Mouse (Mus musculus) midbrain, embryonic 10.5 days (tissue): ENCODE measurements at regions not wholly inside any gene's neighbourhood (a gene's known extent, or its start where the extent isn't known, plus 50 kb on each side); places are given as distances from the start of the nearest gene placed in this dataset.
A peak's percentile ranks its signal among the peaks of the same experiment; 100 is the strongest.

ENCODE experiments used
- DNase-seq: peaks from one replicate; pipeline ENCODE4 v3.0.0-alpha.2; 2017; ENCODE audit warnings: low spot score
- H3K27ac ChIP-seq: fragments of 300-500 bp; sonication (generic); replicated peaks from 2 replicates; pipeline ENCODE4 v1.5.1; 2016; ENCODE audit warnings: mild to moderate bottlenecking
- H3K27me3 ChIP-seq: fragments of 300-500 bp; sonication (generic); 2 replicates; pipeline ENCODE4 v1.6.1; 2016; ENCODE audit warnings: low read depth, mild to moderate bottlenecking; ENCODE audit not compliant: poor library complexity, severe bottlenecking
- H3K36me3 ChIP-seq: fragments of 300-500 bp; sonication (generic); 2 replicates; pipeline ENCODE4 v1.6.1; 2016; ENCODE audit warnings: mild to moderate bottlenecking, moderate library complexity
- H3K4me1 ChIP-seq: fragments of 300-500 bp; sonication (generic); 2 replicates; pipeline ENCODE4 v1.6.1; 2016
- H3K4me3 ChIP-seq: fragments of 300-500 bp; sonication (generic); 2 replicates; pipeline ENCODE4 v1.5.1; 2016; ENCODE audit warnings: mild to moderate bottlenecking, moderate library complexity
- H3K9me3 ChIP-seq: fragments of 300-500 bp; sonication (generic); replicated peaks from 2 replicates; pipeline ENCODE4 v1.6.1; 2016; ENCODE audit warnings: mild to moderate bottlenecking
- WGBS: fragments of 180-500 bp; shearing (Covaris S2); methylation state at CpG from one replicate; pipeline ENCODE4 v1.1.7; 2016; 5-methylcytosine and 5-hydroxymethylcytosine counted together

DNA sequence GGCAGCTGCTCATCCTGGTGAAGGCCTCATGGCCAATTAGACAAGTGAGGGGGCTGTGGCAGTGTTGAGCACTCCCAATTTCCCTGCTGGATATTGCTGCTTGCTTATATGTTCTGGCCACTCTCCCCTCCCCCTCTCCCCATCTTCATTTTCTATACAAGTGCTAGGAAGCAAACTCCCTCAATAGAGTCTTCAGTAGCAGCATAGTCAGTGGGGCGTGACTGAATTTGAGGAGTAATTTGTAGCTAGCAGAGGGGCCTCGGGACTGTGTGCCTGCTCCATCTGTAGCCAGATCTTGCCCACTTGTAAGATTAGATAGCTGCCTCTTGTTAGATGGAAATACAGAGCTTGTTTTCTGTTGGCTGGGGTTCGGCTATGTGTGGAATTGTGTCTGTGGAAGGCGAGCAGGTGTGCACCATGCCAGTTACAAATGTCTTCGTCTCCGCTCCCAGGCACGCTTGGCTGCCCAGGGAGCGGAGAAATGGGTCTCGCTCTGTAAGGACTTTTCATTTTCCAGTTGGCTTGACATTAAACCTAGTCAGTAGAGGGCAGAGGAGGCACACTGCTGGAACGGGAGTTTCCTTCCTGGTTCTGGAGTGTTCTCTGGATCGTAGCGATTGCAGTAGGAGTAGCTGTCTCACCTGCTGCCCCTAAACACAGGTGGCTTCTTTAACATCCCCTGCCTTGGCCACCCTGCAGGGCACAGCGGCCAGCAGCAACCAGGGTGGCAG lies 163.1 kb downstream of the Matn1 start:
- WGBS, result 61% methylated on average over 13 of the region's 13 CpGs
- no peaks in the 10 kb centered on the region for H3K9me3 ChIP-seq

DNA sequence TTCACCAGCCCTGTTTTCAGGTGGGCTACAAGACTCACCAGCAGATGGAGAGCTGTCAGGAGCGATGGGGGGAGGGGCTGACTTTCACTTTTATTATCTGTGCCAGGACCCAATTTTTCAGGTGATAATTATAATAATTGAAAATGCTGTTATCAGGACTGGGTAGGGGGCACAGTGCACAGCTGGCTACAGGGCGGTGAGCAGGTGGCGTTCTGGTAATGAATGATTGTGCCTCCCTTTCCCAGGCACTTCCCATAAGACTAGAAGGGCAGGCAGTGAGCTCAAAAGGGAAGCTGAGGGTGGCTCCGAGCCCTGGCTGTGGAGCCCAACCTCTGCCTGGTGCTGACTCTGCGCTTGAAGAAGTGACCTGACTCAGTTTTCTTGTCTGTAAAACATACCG lies 168.4 kb downstream of the Matn1 start:
- Histone ChIP-seq H3K27me3 (peaks cover 12% of the 10 kb centered on the region), H3K4me3 (no peak overlapping the region), H3K9me3 (no peaks in the 10 kb centered on the region), H3K36me3 (no peaks in the 10 kb centered on the region), H3K4me1 (peaks cover 8% of the 10 kb centered on the region), H3K27ac (no peak overlapping the region)
- 73% methylated on average over 6 of the region's 6 CpGs for WGBS
- no peak for DNase-seq

More for the DNA sequence above, 163.1 kb downstream of the Matn1 start:
- H3K27me3 ChIP-seq, result peaks cover 14% of the 10 kb centered on the region
- H3K27ac ChIP-seq, result no peak overlapping the region
- DNase-seq, result no peak
- no peaks in the 10 kb centered on the region for H3K36me3 ChIP-seq
- H3K4me3 ChIP-seq, result no peak overlapping the region
- peaks cover 21% of the 10 kb centered on the region for H3K4me1 ChIP-seq

DNA sequence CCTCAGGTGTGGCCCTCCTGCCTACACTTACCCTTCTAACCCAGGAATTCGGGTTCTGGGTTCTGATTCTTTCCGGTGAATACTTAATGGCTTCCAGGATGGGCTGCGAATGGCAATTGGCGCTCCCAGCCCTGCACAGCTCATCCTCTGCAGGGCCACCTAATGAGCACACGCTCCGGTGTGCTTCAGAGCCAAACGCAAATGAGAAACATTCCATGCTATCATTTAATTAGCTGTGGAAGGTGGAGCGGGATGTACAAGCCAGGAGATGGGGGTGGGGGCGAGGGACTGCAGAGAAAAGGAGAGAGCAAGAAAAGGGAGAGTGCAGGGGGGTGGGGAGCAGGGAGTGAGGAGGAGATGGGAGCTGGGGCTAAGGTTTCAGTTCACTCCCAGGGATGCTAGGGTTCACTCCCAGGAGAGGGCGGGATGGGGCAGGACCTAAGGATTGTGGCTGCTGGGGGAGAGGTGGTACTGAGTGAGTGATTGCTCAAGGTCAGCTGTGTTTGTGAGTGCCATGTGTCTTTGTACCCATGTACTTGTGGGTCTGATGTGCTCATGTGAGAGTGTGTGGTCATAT lies 169.6 kb downstream of the Matn1 start:
- Histone ChIP-seq H3K27ac (no peak overlapping the region), H3K9me3 (no peaks in the 10 kb centered on the region), H3K36me3 (no peaks in the 10 kb centered on the region), H3K4me1 (peaks cover 15% of the 10 kb centered on the region), H3K4me3 (no peak overlapping the region), H3K27me3 (0 out of 2 replicates have a peak, but pooled peaks cover 3% of the 10 kb centered on the region)
- no peak for DNase-seq
- WGBS, result 49% methylated on average over 10 of the region's 10 CpGs

DNA sequence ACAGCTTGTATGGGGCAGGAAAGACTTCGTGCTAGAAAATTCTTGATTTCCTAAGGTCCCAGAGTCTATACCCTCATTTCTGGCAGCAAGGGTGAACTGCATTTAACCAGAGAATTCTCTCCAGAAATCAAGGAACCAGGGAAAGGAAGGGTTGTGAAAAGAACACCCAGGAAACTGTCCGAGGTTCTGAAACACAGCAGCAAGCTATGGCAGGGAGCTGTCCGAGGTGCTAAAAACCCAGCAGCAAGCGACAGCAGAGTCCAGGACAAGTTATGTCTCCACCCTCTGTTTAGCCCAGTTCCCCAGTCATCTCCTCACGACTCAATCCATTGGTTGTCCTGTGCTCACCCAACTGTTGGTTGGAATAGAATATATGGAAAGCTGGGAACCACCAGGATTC lies 171.1 kb downstream of the Matn1 start:
- Histone ChIP-seq H3K27me3 (no peaks in the 10 kb centered on the region), H3K4me1 (peaks cover 18% of the 10 kb centered on the region), H3K36me3 (no peaks in the 10 kb centered on the region), H3K4me3 (no peak overlapping the region), H3K27ac (no peak overlapping the region), H3K9me3 (no peaks in the 10 kb centered on the region)
- 10% methylated on average over 5 of the region's 5 CpGs for WGBS
- DNase-seq, result peak; percentile 71

DNA sequence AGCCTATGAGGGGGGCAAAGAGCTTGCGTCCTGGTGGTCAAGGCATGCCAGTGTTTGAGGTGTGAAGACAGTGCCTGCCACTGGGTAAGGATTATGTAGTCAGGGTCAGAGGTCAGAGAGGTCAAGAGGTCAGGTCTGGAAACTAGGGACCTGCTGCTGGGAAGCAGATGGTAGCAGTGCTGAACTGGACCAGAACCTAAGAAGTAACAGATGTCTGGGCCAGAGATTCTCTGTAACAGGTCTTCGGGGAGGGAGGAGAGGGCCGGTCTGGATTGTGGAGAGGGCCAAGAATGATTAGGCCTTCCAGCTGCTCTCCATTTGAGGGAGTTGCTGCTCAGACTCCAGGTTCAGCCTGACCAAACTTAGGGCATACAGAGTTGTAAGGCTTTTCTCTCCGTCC lies 174.4 kb downstream of the Matn1 start:
- Histone ChIP-seq H3K9me3 (no peaks in the 10 kb centered on the region), H3K36me3 (no peaks in the 10 kb centered on the region), H3K4me3 (no peak overlapping the region), H3K4me1 (peaks cover 18% of the 10 kb centered on the region), H3K27me3 (no peaks in the 10 kb centered on the region), H3K27ac (no peak overlapping the region)
- 51% methylated on average over 4 of the region's 4 CpGs for WGBS
- DNase-seq, result no peak

DNA sequence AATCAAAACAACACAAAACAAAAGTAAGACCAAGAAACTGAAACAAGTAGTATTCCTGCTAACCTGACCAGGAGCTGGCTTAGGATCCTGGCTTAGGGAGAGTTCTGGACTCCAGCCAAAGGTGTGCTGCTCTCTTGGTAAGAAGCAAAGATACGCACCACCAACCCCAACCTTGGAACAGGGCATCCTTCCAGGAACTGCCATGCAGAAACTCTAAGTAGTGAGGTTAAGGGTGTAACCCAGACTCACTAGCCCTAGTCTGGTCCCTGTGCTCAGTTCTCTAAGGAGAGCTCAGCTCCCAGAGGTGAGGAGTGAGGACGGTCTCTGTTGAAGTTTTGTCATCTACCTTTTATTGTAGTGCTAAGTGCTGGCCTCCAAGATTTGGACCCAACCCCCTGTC lies 175.4 kb downstream of the Matn1 start:
- Histone ChIP-seq H3K4me3 (no peak overlapping the region), H3K4me1 (peaks cover 18% of the 10 kb centered on the region), H3K36me3 (no peaks in the 10 kb centered on the region), H3K27me3 (no peaks in the 10 kb centered on the region), H3K27ac (no peak overlapping the region), H3K9me3 (no peaks in the 10 kb centered on the region)
- WGBS, result 87% methylated on average over 2 of the region's 2 CpGs
- no peak for DNase-seq

DNA sequence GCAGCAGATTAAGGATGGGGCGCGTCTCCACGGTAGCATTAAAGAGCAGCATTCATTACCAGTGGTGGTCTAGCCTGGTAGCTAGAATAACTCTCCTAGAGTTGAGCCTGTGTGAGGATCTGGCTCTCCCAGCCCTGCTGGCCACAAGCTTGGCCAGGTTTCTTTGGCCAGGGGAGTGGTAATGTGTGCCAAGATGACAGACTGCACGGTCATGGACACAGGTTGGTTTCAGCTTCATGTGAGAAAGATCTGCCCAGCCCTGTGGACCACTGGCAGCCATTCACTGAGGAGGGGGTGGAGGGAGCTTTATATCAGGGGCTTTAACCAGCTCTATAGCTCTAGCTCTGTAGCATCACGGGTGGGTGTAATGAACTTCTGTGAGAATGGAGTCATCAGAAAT lies 176.5 kb downstream of the Matn1 start:
- 90% methylated on average over 5 of the region's 5 CpGs for WGBS
- no peak for DNase-seq
- Histone ChIP-seq H3K4me3 (no peak overlapping the region), H3K27ac (no peak overlapping the region), H3K36me3 (no peaks in the 10 kb centered on the region), H3K4me1 (peaks cover 21% of the 10 kb centered on the region), H3K9me3 (no peaks in the 10 kb centered on the region), H3K27me3 (no peaks in the 10 kb centered on the region)

DNA sequence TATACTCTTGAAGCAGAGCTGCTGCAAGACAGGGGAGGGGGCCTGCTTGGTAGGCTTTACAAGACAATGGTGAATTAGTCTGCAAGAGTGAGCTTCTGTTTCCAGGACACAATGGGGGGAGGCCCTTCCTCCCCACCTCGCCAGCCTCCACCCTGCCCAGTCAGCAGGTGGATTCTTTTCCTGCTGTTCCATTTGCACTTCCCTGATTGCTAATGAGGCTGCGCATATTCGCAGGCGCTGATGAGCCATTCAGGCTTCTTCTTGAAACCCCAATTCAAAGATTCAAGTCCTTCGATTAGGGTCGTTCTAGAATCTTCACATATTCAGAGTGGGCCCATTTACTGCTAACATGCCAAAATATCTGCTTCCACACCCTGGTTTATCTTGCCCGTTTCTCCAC lies 181.8 kb downstream of the Matn1 start:
- H3K27me3 ChIP-seq, result no peaks in the 10 kb centered on the region; the same call in 1 of the 2 replicates
- no peaks in the 10 kb centered on the region for H3K9me3 ChIP-seq
- no peak overlapping the region for H3K4me3 ChIP-seq
- no peaks in the 10 kb centered on the region for H3K36me3 ChIP-seq
- H3K4me1 ChIP-seq, result peaks cover 19% of the 10 kb centered on the region
- no peak for DNase-seq
- no peak overlapping the region for H3K27ac ChIP-seq
- WGBS, result 40% methylated on average over 7 of the region's 7 CpGs

DNA sequence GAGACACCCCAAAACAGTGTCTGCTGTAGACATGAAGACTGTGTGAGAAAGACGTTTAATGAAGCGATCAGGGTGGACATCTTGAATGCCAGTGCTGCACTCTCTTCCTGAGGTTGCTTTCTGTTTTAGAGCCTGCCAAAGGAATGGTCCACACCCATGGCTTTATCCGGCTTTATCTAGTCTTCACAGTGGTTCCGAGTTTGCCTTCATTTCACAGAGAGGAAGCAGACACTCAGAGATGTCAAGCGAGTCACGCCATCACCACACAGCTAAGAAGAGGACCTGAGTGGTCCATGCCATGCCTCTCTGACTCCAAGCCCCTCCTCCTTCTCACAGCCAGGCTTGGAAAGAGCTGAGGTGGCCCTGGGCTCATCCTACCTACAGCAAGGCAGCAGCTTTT lies 182.7 kb downstream of the Matn1 start:
- Histone ChIP-seq H3K27me3 (peaks cover 3% of the 10 kb centered on the region; the same call in 1 of the 2 replicates), H3K4me3 (no peak overlapping the region), H3K9me3 (no peaks in the 10 kb centered on the region), H3K27ac (no peak overlapping the region), H3K4me1 (peaks cover 19% of the 10 kb centered on the region), H3K36me3 (no peaks in the 10 kb centered on the region)
- 84% methylated on average over 6 of the region's 6 CpGs for WGBS
- DNase-seq, result no peak

DNA sequence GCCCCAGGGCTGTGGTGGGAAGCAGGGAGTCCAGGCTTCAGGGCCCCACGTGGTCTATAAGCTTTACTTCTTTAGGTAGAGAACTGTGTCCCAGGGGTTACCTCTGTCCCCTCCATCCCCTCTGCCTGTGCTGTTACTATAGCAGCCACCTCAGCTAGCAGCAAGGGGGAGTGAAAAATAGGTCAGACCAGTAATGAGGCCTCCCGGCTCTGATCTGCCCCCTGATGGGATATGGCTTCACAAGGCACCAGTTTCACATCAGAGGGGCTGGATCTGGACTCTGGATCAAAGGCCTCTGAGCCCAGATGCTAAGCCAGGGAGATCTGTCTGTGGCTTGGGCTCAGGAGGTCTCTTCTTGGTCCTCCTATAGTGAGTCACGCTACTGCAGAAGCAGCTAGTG lies 184.5 kb downstream of the Matn1 start:
- no peak for DNase-seq
- no peaks in the 10 kb centered on the region for H3K36me3 ChIP-seq
- no peaks in the 10 kb centered on the region for H3K9me3 ChIP-seq
- peaks cover 23% of the 10 kb centered on the region for H3K4me1 ChIP-seq
- H3K27me3 ChIP-seq, result peaks cover 3% of the 10 kb centered on the region; the same call in 1 of the 2 replicates
- 0 out of 2 replicates have a peak overlapping the region, but pooled peaks have one; percentile 1 for H3K27ac ChIP-seq
- 33% methylated on average over 3 of the region's 3 CpGs for WGBS
- no peak overlapping the region for H3K4me3 ChIP-seq

DNA sequence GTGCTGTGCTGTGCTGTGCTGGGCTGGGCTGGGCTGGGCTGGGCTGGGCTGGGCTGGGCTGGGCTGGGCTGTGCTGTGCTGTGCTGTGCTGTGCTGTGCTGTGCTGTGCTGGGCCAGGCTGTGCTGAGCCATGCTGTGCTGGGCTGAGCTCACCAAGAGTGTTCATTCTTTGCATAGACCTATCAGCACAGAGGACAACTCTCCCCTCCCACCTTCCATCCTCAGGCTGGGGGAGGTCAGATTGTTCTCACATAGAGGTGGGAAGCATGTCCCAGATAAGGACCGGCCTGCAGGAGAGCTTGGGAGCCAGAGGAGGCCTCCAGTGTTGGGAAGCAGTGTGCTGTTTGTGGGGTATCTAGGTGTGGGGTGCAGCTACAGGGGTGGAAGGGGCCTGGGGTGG lies 188.0 kb downstream of the Matn1 start:
- Histone ChIP-seq H3K9me3 (no peaks in the 10 kb centered on the region), H3K36me3 (no peaks in the 10 kb centered on the region), H3K27ac (0 out of 2 replicates have a peak overlapping the region, but pooled peaks have one; percentile 4), H3K4me1 (peaks cover 13% of the 10 kb centered on the region), H3K4me3 (no peak overlapping the region), H3K27me3 (0 out of 2 replicates have a peak, but pooled peaks cover 3% of the 10 kb centered on the region)
- WGBS, result 52% methylated on average over 1 of the region's 1 CpGs
- DNase-seq, result no peak

DNA sequence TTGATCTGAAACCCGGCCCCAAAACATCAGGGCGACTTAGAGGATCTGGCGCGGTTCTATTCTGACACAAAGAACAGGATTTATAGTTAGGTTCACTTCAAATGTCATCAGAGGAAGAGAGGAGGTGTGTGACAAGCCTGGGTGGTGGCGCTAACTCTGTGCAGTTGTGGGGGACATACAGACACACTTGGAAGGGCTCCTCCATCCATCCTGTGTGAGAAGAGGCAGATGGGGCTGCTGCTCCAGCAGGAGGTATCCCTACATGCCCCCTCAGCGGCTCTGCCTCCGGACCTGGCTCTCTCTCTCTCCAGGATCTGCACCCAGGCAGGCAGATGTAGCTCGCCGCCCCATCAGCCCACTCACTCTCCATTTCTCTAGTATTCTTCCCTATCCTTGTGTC lies 188.6 kb downstream of the Matn1 start:
- Histone ChIP-seq H3K4me3 (no peak overlapping the region), H3K36me3 (no peaks in the 10 kb centered on the region), H3K27me3 (0 out of 2 replicates have a peak, but pooled peaks cover 3% of the 10 kb centered on the region), H3K4me1 (peaks cover 13% of the 10 kb centered on the region), H3K27ac (peak overlapping the region; percentile 57), H3K9me3 (no peaks in the 10 kb centered on the region)
- 67% methylated on average over 9 of the region's 9 CpGs for WGBS
- no peak for DNase-seq

DNA sequence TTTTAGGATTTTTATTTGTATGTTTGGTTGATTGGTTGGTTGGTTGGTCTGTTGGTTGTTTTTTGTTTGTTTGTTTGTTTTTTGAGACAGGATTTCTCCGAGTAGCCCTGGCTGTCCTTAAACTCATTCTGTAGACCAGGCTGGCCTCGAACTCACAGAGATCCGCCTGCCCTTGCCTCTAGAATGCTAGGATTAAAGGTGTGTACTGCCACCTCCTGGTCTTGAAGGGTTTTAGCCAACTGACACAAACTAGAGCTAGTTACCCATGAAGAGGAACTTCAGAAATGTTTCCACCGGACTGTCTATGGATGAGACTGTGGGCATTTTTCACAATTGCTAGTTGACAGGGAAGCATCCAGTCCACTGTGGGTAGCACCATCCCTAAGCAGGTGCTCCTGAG lies 191.7 kb downstream of the Matn1 start:
- no peak overlapping the region for H3K27ac ChIP-seq
- no peak for DNase-seq
- 0 out of 2 replicates have a peak, but pooled peaks cover 4% of the 10 kb centered on the region for H3K4me1 ChIP-seq
- WGBS, result 89% methylated on average over 4 of the region's 4 CpGs
- H3K27me3 ChIP-seq, result 0 out of 2 replicates have a peak, but pooled peaks cover 3% of the 10 kb centered on the region
- H3K36me3 ChIP-seq, result no peaks in the 10 kb centered on the region
- no peak overlapping the region for H3K4me3 ChIP-seq
- no peaks in the 10 kb centered on the region for H3K9me3 ChIP-seq
